Mouse (Mus musculus) heart, embryonic 14.5 days (tissue): ENCODE measurements around the gene Mks1. TPM values are rescaled to one million over a fixed set of nuclear protein-coding genes. Genes with fewer than 3 reads are reported as not detected.
A peak's percentile ranks its signal among the peaks of the same experiment; 100 is the strongest.

Experiments used
- ATAC-seq: fragments of 200-750 bp; cut with Nextera tagmentation; 2 replicates; pipeline ENCODE4 v1.8.0; 2017; ENCODE audit warnings: low read depth, moderate TSS enrichment; ENCODE audit not compliant: insufficient number of reproducible peaks, insufficient read depth, low FRiP score
- H3K27ac ChIP-seq, 2 experiments: fragments of 200-500 bp in 1 of 2; fragments of 300-500 bp in 1 of 2; sonication (generic) in 1 of 2; replicated peaks in 1 of 2; 2 replicates each; pipeline ENCODE4 v1.5.1; 2012 to 2014; ENCODE audit warnings: low read depth in 2 of 2, low read length in 2 of 2, control low read depth in 1 of 2, mild to moderate bottlenecking in 1 of 2, mixed read lengths in 1 of 2; ENCODE audit not compliant: control insufficient read depth in 1 of 2, insufficient read depth in 1 of 2
- H3K27me3 ChIP-seq: fragments of 300-500 bp; sonication (generic); 2 replicates; pipeline ENCODE4 v1.6.1; 2014; ENCODE audit warnings: mild to moderate bottlenecking, low read length, control low read depth; ENCODE audit not compliant: control insufficient read depth, insufficient read depth
- H3K36me3 ChIP-seq: fragments of 300-500 bp; sonication (generic); 2 replicates; pipeline ENCODE4 v1.6.1; 2014; ENCODE audit warnings: mild to moderate bottlenecking, control low read depth, low read length, mixed read lengths; ENCODE audit not compliant: control insufficient read depth, insufficient read depth
- H3K4me1 ChIP-seq, 2 experiments: fragments of 200-500 bp in 1 of 2; fragments of 300-500 bp in 1 of 2; sonication (generic) in 1 of 2; 2 replicates each; pipeline ENCODE4 v1.6.1; 2012 to 2014; ENCODE audit warnings: low read length in 2 of 2, control low read depth in 1 of 2, mixed read lengths in 1 of 2; ENCODE audit not compliant: control insufficient read depth in 2 of 2, insufficient read depth in 2 of 2
- H3K4me2 ChIP-seq: fragments of 300-500 bp; sonication (generic); 2 replicates; pipeline ENCODE4 v1.6.1; 2014; ENCODE audit warnings: mild to moderate bottlenecking, low read length
- H3K4me3 ChIP-seq, 2 experiments: fragments of 200-500 bp in 1 of 2; fragments of 300-500 bp in 1 of 2; sonication (generic) in 1 of 2; 2 replicates each; pipeline ENCODE4 v1.5.1; 2012 to 2014; ENCODE audit warnings: low read length in 2 of 2, mild to moderate bottlenecking in 2 of 2, control low read depth in 1 of 2, low read depth in 1 of 2, moderate library complexity in 1 of 2; ENCODE audit not compliant: control insufficient read depth in 1 of 2, insufficient read depth in 1 of 2
- H3K9ac ChIP-seq: fragments of 300-500 bp; sonication (generic); 2 replicates; pipeline ENCODE4 v1.6.1; 2014; ENCODE audit warnings: mild to moderate bottlenecking, low read length
- H3K9me3 ChIP-seq: fragments of 300-500 bp; sonication (generic); 2 replicates; pipeline ENCODE4 v1.6.1; 2016; ENCODE audit warnings: low read length, control low read depth; ENCODE audit not compliant: control insufficient read depth
- WGBS: fragments of 180-500 bp; shearing (Covaris S2); extraction: QIAGEN DNeasy Blood & Tissue Kit; methylation state at CpG from one replicate; pipeline ENCODE4 v1.1.7; 2014; 5-methylcytosine and 5-hydroxymethylcytosine counted together
- polyA plus RNA-seq: library from polyadenylated mRNA; unstranded; fragments of >200 nt; fragmentation: Nextera tagmentation; extraction: Ambion mirVana; gene quantifications from 2 replicates; pipeline ENCODE4 v1.2.1, GENCODE M21; 2014

Gene Mks1
- 6.5 and 7.0 TPM in 2 replicates for polyA plus RNA-seq

DNA sequence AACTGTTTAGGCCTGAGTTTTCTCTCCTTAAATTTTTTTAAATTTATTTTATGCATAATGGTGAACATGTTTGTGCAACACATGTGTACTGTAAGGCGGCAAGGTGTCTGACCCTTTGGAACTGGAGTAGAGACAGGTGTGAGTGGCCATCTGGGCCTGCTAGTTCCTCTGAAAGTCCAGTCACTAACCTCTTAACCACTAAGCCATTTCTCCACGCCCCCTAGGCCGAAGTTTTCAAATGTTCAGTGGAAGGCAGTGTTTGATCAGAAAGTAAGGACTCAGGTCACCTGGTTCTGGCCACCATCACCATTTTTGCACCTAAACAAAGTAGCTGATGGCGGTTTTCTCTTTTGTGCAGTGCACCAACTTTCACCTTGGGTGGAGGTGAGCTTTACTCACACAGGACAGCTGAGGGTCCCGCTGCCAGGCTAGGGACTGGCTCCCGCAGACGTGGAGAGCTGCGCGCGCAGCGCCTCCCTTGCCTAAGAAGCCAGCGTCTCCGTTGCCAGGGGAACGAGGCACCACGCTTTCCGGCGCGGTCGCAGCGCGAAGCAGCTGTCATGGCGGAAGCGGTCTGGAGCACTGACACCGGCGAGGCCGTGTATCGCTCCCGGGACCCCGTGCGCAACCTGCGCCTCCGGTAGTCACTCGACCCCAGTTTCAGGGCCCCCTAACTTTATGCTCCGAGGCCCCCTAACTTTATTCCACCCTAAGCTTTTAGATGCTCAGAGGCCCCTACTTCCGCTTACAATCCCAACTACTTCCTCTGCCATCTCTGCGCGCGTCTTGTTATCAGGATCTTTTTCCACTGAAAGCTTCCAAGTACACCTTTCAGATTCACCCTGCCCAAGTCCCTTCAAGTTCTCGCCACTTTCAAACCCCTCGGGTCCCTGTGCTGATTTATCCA is at the start of gene Mks1:
Gene Mks1 (plus strand): TSS at position 526 of the 907 bp plus-strand sequence.
- H3K27me3 ChIP-seq: no peaks in the 10 kb centered on the region
- peak within 1 kb of the TSS; percentile 62 to 75 for H3K4me3 ChIP-seq
- H3K27ac ChIP-seq: 0 out of 4 replicates have a peak within 1 kb of the TSS, but pooled peaks have one; percentile 39 to 45
- H3K9me3 ChIP-seq: no peaks in the 10 kb centered on the region
- ATAC-seq: peak; percentile 84
- peaks cover 4 to 7% of the 10 kb centered on the region in 2 experiments; a peak in 3 of 4 replicates for H3K4me1 ChIP-seq
- H3K4me2 ChIP-seq: peak within 1 kb of the TSS; percentile 85
- WGBS: 5% methylated on average over 40 of the region's 40 CpGs
- H3K9ac ChIP-seq: peak within 1 kb of the TSS; percentile 76
- H3K36me3 ChIP-seq: no peaks in the 10 kb centered on the region

- Histone ChIP-seq H3K27me3 (peaks cover 4% of the 10 kb centered on the region; the same call in 1 of the 2 replicates), H3K36me3 (no peaks in the 10 kb centered on the region), H3K9me3 (no peaks in the 10 kb centered on the region), H3K4me2 (no peak overlapping the region), H3K9ac (no peak overlapping the region), H3K27ac (no peak overlapping the region), H3K4me3 (no peak overlapping the region), H3K4me1 (no peaks in the 10 kb centered on the region)
- no peak for ATAC-seq
- 63% methylated on average over 1 of the region's 1 CpGs for WGBS
Observed at GRCm38 (mm10) chr11:87805448-87805847, 47.6 kb upstream of the Mks1 start.

DNA sequence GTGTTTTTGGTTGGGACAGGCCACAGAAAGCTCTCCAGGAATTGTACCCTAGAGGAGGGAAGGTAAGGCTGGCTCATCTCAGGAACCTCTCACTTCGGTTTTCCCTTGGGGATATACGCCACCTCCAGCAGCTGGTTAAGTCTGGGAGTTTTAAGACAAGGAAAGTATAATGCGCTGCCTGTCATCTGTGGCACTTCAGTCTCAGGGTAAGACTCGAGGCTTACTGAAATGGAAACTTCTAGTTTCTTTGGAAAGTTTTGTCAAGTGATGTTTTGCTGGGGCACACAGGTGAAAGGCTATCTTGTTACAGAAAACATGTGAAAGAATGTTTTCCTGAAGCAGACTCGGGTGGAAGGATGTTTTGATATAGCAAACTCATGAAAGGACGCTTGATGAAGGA is 45.6 kb upstream of the Mks1 start:
- Histone ChIP-seq H3K9ac (no peak overlapping the region), H3K4me1 (no peaks in the 10 kb centered on the region), H3K4me3 (no peak overlapping the region), H3K36me3 (no peaks in the 10 kb centered on the region), H3K27me3 (peaks cover 4% of the 10 kb centered on the region; the same call in 1 of the 2 replicates), H3K4me2 (no peak overlapping the region), H3K27ac (no peak overlapping the region), H3K9me3 (no peaks in the 10 kb centered on the region)
- no peak for ATAC-seq
- 69% methylated on average over 6 of the region's 6 CpGs for WGBS

- H3K4me1 ChIP-seq: no peaks in the 10 kb centered on the region
- no peak overlapping the region for H3K4me3 ChIP-seq
- WGBS: 64% methylated on average over 7 of the region's 7 CpGs
- no peaks in the 10 kb centered on the region for H3K9me3 ChIP-seq
- H3K4me2 ChIP-seq: no peak overlapping the region
- H3K36me3 ChIP-seq: no peaks in the 10 kb centered on the region
- H3K27me3 ChIP-seq: no peaks in the 10 kb centered on the region
- no peak overlapping the region for H3K27ac ChIP-seq
- no peak overlapping the region for H3K9ac ChIP-seq
- ATAC-seq: no peak
Observed at GRCm38 (mm10) chr11:87808236-87808635, 44.8 kb upstream of the Mks1 start.

GRCm38 (mm10) chr11:87811396-87811795 is 41.6 kb upstream of the Mks1 start:
- Histone ChIP-seq H3K9me3 (no peaks in the 10 kb centered on the region), H3K4me3 (no peak overlapping the region), H3K4me2 (no peak overlapping the region), H3K9ac (no peak overlapping the region), H3K27me3 (peaks cover 14% of the 10 kb centered on the region), H3K36me3 (no peaks in the 10 kb centered on the region), H3K4me1 (no peaks in the 10 kb centered on the region), H3K27ac (no peak overlapping the region)
- WGBS: 41% methylated on average over 4 of the region's 4 CpGs
- no peak for ATAC-seq

GRCm38 (mm10) chr11:87814831-87815230 is 38.2 kb upstream of the Mks1 start:
- no peaks in the 10 kb centered on the region for H3K36me3 ChIP-seq
- 76% methylated on average over 8 of the region's 8 CpGs for WGBS

DNA sequence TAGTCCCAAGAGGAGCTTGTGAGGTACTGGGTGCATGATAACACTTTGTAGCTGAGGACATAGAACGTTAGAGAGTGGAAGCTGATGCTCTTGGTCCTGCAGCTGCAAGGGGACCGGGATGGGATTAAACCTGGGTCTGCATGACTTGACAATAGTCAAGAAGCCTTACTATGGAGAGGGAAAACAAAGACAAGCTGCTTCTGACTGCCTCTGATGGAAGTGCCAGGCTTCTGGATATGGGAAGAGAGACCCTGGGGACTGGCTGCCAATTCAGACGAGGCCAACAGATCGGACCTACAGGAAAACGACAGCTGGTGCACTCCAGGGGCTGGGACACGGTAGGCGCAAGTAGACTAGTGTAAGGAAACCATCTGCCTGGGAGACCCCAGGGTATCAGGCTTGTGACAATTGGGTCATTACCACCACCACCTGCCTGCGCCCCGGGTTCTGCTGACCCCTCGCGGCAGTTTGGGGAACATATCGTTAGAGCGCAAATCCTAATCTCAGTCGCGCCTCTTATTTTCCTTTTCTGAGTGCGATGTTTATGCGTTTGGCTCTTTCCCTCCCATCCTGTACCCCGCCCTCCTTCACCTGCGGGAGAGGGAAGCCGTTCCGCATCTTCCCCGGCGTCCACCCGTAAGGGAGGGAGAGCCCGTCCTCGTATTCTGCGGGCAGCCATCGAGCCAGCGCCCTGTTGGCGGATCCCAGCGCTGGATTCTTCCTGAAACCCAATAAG is 36.1 kb upstream of the Mks1 start:
- Histone ChIP-seq H3K36me3 (no peaks in the 10 kb centered on the region), H3K9me3 (no peaks in the 10 kb centered on the region), H3K27ac (no peak overlapping the region), H3K9ac (peak overlapping the region; percentile 56; the same call in 1 of the 2 replicates), H3K27me3 (peaks cover 30% of the 10 kb centered on the region), H3K4me3 (peak overlapping the region; percentile 40 to 47), H3K4me1 (peaks cover 0 to 4% of the 10 kb centered on the region in 2 experiments; a peak in 2 of 4 replicates), H3K4me2 (peak overlapping the region; percentile 74)
- WGBS: 3% methylated on average over 31 of the region's 31 CpGs
- ATAC-seq: no peak

More at GRCm38 (mm10) chr11:87814831-87815230, 38.2 kb upstream of the Mks1 start:
- Histone ChIP-seq H3K9ac (no peak overlapping the region), H3K4me3 (no peak overlapping the region), H3K4me1 (peaks cover 0 to 4% of the 10 kb centered on the region in 2 experiments; a peak in 2 of 4 replicates), H3K27me3 (peaks cover 28% of the 10 kb centered on the region), H3K27ac (no peak overlapping the region), H3K4me2 (no peak overlapping the region), H3K9me3 (no peaks in the 10 kb centered on the region)
- ATAC-seq: no peak
